Mouse (Mus musculus) hindbrain, embryonic 13.5 days (tissue): ENCODE measurements at regions not wholly inside any gene's neighbourhood (a gene's known extent, or its start where the extent isn't known, plus 50 kb on each side); places are given as distances from the start of the nearest gene placed in this dataset.

Source experiments
- ATAC-seq: fragments of 200-750 bp; cut with Nextera tagmentation; 2 replicates; pipeline ENCODE4 v1.8.0; 2017; ENCODE audit warnings: moderate TSS enrichment; ENCODE audit not compliant: low FRiP score
- H3K27ac ChIP-seq: fragments of 300-500 bp; sonication (generic); 2 replicates; pipeline ENCODE4 v1.5.1; 2015; ENCODE audit warnings: inconsistent platforms, mild to moderate bottlenecking, moderate library complexity
- H3K27me3 ChIP-seq: fragments of 300-500 bp; sonication (generic); 2 replicates; pipeline ENCODE4 v1.6.1; 2015; ENCODE audit warnings: mild to moderate bottlenecking, inconsistent platforms
- H3K36me3 ChIP-seq: fragments of 300-500 bp; sonication (generic); 2 replicates; pipeline ENCODE4 v1.6.1; 2015; ENCODE audit warnings: mild to moderate bottlenecking, inconsistent platforms
- H3K4me1 ChIP-seq: fragments of 300-500 bp; sonication (generic); replicated peaks from 2 replicates; pipeline ENCODE4 v1.6.1; 2015; ENCODE audit warnings: inconsistent platforms
- H3K4me2 ChIP-seq: fragments of 300-500 bp; sonication (generic); 2 replicates; pipeline ENCODE4 v1.6.1; 2015; ENCODE audit warnings: inconsistent platforms, mild to moderate bottlenecking, moderate library complexity
- H3K4me3 ChIP-seq: fragments of 300-500 bp; sonication (generic); 2 replicates; pipeline ENCODE4 v1.5.1; 2015; ENCODE audit warnings: mild to moderate bottlenecking, inconsistent platforms
- H3K9ac ChIP-seq: fragments of 300-500 bp; sonication (generic); 2 replicates; pipeline ENCODE4 v1.6.1; 2015; ENCODE audit warnings: mild to moderate bottlenecking, inconsistent platforms
- H3K9me3 ChIP-seq: fragments of 300-500 bp; sonication (generic); 2 replicates; pipeline ENCODE4 v1.6.1; 2016; ENCODE audit warnings: inconsistent platforms
- WGBS: fragments of 180-500 bp; shearing (Covaris S2); methylation state at CpG from one replicate; pipeline ENCODE4 v1.1.7; 2015; 5-methylcytosine and 5-hydroxymethylcytosine counted together

DNA sequence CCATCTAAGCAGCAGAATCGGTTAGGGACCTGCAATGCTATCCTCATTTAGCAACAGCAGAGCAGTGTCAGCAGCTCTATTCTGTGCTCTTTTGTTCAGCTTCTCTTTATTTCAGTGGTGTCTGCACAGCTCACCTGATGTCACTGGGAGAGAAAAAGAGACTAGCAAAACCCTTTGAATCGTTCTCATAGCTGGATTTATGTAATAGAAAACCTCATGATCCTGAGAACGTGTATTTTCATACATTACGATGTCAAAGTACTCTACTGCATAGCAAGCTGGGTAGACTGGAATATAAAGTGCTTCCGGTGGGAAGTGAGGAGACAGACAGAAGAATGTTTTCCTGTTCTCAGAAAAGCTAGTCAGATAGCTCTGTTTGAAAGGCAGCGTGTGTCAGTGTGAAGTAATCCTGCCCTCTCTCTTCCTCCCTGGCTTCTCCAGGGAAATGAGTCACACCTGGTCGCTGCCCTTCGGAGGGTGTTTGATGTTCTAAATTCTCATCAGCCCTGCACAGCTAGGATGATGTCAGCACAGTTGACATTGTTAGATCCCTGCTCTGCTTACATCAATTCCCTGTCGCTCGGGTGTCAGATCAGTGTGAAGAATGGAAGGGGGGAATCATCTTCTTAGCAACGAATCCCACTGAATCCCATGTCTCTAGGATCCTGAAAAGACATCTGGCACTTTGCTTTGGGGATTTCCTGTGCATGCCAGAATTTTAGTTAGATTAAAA is 129.6 kb upstream of the Zbtb20 start:
- 45% methylated on average over 11 of the region's 11 CpGs for WGBS
- Histone ChIP-seq H3K9ac (no peak overlapping the region), H3K36me3 (no peaks in the 10 kb centered on the region), H3K9me3 (no peaks in the 10 kb centered on the region), H3K4me2 (0 out of 2 replicates have a peak overlapping the region, but pooled peaks have one; percentile 9), H3K27me3 (no peaks in the 10 kb centered on the region), H3K27ac (peak overlapping the region; percentile 80), H3K4me1 (peaks cover 12% of the 10 kb centered on the region), H3K4me3 (no peak overlapping the region)
- peak; percentile 52; the same call in 1 of the 2 replicates for ATAC-seq

DNA sequence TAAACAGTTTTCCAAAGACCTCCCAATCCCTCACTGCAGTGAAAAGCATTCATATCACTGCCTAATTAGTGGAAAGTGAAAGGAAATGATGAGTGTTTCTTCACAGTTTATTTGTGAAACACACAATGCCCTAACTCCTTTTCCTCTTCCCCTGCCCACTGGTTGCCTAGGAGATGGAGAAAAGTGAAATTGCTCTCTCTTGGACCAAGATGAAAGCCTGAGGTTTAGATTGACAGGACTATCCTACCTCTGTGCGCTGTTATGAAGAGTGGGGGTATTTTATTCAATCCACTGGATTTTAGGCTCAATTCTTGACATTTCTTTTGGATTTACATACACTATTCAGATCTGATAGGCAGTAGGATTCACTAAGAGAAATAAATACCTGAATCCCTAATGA is 132.1 kb upstream of the Zbtb20 start:
- Histone ChIP-seq H3K4me1 (peaks cover 12% of the 10 kb centered on the region), H3K36me3 (no peaks in the 10 kb centered on the region), H3K9me3 (no peaks in the 10 kb centered on the region), H3K9ac (no peak overlapping the region), H3K27ac (no peak overlapping the region), H3K27me3 (no peaks in the 10 kb centered on the region), H3K4me2 (no peak overlapping the region), H3K4me3 (no peak overlapping the region)
- WGBS: 71% methylated on average over 1 of the region's 1 CpGs
- ATAC-seq: no peak

DNA sequence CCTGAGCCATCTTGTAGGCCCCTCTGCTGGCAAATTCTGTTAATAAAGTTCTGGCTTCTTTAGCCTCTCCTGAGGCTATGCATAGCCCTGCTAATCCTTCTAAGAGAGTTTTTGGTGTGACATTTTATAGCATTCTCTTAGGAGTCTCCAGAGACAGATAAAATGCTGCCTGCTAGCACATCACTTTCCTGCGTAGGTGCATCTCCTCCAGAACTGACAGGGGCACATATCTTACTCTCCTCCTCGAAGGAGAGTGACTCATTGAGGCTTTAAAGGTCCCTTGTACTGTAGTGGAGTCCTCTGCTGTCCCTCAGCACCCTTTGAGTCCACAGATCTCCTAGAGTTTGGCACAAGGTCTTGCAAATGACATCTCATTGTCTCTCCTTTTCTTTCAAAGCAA is 132.6 kb upstream of the Zbtb20 start:
- no peak overlapping the region for H3K4me3 ChIP-seq
- no peaks in the 10 kb centered on the region for H3K9me3 ChIP-seq
- 56% methylated on average over 2 of the region's 2 CpGs for WGBS
- no peak overlapping the region for H3K9ac ChIP-seq
- H3K27ac ChIP-seq: no peak overlapping the region
- H3K4me2 ChIP-seq: no peak overlapping the region
- no peaks in the 10 kb centered on the region for H3K27me3 ChIP-seq
- peaks cover 12% of the 10 kb centered on the region for H3K4me1 ChIP-seq
- no peaks in the 10 kb centered on the region for H3K36me3 ChIP-seq
- no peak for ATAC-seq

DNA sequence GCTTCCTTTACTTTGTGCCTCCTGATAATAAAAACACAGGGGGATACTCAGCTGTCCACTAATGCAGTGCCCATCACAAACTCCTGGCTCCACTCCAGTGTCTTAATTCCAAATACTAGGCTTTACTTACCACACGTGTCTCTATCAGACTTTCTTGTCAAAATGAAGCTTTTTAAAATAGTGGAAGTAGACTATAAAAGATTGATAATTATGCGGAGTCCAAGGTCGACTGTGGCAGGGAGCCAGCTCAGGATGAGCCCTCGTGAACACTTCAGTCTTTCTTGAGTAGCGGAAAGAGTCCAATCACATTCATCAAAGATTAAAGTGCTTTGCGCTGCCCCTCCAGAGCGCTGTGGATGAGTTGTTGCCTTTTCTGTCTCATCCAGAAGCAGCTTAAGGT is 147.9 kb upstream of the Zbtb20 start:
- 79% methylated on average over 7 of the region's 7 CpGs for WGBS
- no peak for ATAC-seq
- no peak overlapping the region for H3K9ac ChIP-seq
- H3K9me3 ChIP-seq: no peaks in the 10 kb centered on the region; the same call in 1 of the 2 replicates
- H3K4me2 ChIP-seq: no peak overlapping the region
- H3K27me3 ChIP-seq: no peaks in the 10 kb centered on the region
- no peak overlapping the region for H3K4me3 ChIP-seq
- no peak overlapping the region for H3K27ac ChIP-seq
- no peaks in the 10 kb centered on the region for H3K36me3 ChIP-seq
- H3K4me1 ChIP-seq: no peaks in the 10 kb centered on the region

DNA sequence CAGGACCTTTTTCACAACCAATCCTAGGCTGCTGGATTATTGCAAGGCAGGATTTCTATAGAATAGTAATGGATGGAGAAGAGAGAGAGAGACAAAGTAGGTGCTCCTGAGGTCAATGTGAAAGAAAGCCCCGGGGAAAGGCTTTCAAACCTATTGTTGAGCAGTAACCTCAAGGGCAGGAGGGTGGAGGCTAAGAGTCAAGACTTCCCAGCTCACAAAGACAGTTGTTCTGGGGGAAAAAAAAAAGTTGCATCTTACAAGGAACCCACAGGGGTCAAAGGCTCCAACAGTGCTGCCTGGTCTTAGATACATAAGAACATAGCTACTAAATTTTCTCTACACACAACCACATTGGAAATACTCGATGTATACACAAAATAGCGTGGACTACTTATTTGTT is 155.8 kb upstream of the Zbtb20 start:
- no peak overlapping the region for H3K4me3 ChIP-seq
- ATAC-seq: no peak
- H3K4me2 ChIP-seq: no peak overlapping the region
- H3K27ac ChIP-seq: no peak overlapping the region
- H3K9ac ChIP-seq: no peak overlapping the region
- H3K9me3 ChIP-seq: no peaks in the 10 kb centered on the region
- H3K27me3 ChIP-seq: no peaks in the 10 kb centered on the region
- H3K4me1 ChIP-seq: peaks cover 28% of the 10 kb centered on the region
- H3K36me3 ChIP-seq: no peaks in the 10 kb centered on the region
- 59% methylated on average over 3 of the region's 3 CpGs for WGBS

DNA sequence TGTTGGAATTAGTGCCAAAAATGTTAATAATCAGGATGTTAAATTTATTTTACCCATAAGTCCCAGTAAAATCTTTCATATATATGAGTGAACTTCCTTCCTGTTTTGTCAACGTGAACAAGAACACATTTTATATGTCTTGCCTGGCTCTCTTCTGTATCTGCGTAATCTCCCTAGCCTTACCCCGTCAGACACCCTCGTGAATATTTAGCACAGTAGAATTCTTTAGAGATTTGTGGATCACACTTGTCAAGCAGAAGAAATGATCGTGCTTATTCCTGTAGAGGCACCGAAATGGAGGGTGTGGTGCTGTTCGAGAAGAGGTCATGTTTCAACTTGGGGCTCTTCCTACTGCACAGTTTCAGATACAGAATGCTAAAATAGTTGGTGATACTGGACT is 157.2 kb upstream of the Zbtb20 start:
- Histone ChIP-seq H3K27ac (peak overlapping the region; percentile 77), H3K4me2 (no peak overlapping the region), H3K9ac (no peak overlapping the region), H3K27me3 (no peaks in the 10 kb centered on the region), H3K36me3 (no peaks in the 10 kb centered on the region), H3K4me1 (peaks cover 28% of the 10 kb centered on the region), H3K9me3 (no peaks in the 10 kb centered on the region), H3K4me3 (no peak overlapping the region)
- WGBS: 46% methylated on average over 7 of the region's 7 CpGs
- ATAC-seq: no peak

DNA sequence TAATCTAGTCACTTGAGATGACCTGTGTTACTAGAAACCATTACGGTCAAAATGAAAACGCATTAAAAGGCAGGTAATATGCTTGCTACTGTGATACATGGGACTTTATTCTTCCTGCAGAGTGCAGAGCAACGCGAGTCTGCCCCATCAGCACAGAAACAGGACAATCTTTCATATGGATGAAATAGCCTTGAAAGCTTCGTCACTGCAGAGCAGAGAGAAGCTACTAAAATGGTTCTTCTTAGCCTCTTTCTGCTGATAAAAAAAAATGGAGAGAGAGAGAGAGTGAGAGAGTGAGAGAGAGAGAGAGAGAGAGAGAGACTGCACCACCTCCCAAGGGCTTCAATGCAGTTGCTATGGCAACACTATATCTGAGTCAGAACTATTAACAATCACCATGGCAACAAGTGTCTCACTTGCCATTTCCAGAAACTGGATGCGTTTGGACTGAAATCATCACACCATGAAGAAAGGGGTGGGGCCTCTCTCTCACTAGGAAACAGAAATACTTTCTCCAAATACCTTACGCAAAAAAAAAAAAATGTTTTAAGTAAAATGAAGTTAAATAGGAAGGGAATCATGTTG is 157.8 kb upstream of the Zbtb20 start:
- Histone ChIP-seq H3K4me1 (peaks cover 28% of the 10 kb centered on the region), H3K4me3 (no peak overlapping the region), H3K36me3 (no peaks in the 10 kb centered on the region), H3K4me2 (peak overlapping the region; percentile 38), H3K9ac (no peak overlapping the region), H3K9me3 (no peaks in the 10 kb centered on the region), H3K27me3 (no peaks in the 10 kb centered on the region), H3K27ac (peak overlapping the region; percentile 94)
- peak; percentile 83 for ATAC-seq
- 17% methylated on average over 7 of the region's 7 CpGs for WGBS

DNA sequence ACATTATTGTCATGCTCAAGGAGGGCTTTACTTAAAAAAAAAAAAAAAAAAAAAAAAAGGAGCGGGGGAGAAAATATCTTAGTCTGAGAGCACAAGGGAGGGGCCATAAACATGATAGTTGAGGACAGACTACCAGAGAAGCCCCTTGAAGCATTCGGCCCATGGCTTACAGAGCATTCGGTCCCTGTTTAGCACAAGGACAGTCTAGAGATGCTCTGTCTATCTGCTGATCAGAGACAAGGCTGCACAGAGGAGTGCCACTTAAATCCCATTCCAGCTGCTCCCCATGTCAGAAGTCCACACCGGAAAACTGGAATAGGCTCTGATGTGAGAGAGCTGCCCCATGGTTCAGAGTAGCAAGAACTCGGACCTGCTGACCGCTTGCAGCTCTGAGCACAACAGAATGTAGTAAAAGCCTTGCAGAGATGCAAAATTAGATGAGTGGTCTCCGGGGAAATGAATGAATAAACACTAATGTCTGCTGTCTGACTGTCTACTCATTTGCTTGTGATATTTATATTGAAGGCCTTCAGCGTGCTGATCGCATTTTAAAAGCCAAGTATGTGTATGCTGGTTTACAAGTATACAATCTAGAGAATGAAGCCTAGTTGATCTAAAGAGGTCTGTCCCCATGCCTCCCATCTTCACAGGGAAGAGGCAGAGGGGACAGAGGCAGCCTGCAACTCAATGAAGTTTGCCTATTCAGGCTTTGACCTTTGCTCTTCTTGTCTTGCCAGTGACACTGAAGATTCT is 158.4 kb upstream of the Zbtb20 start:
- no peaks in the 10 kb centered on the region for H3K36me3 ChIP-seq
- H3K9ac ChIP-seq: no peak overlapping the region
- H3K4me1 ChIP-seq: peaks cover 28% of the 10 kb centered on the region
- no peaks in the 10 kb centered on the region for H3K27me3 ChIP-seq
- ATAC-seq: peak; percentile 69
- 32% methylated on average over 9 of the region's 9 CpGs for WGBS
- H3K27ac ChIP-seq: peak overlapping the region; percentile 94
- H3K4me2 ChIP-seq: peak overlapping the region; percentile 38
- H3K9me3 ChIP-seq: no peaks in the 10 kb centered on the region
- H3K4me3 ChIP-seq: no peak overlapping the region

DNA sequence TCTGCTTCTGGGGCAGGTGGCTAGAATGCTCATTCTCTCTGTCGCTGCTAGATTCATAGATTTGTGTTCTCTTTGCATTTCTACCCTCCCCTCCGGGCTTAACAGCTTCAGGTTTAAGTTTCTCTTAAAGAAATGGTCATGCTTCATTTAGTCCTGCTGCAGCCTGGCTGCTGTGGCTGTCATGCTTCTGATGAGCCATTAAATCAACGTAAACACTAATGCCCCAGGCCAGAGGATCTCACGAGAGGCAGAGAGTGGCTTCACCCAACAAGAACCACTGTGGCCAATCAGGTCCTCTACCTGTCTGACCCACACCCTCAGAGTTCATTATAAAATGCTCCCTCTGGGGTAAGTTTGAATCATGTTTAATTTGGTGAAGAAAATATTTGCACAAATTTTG is 173.0 kb upstream of the Zbtb20 start:
- Histone ChIP-seq H3K27ac (peak overlapping the region; percentile 10; the same call in 1 of the 2 replicates), H3K36me3 (no peaks in the 10 kb centered on the region), H3K27me3 (no peaks in the 10 kb centered on the region), H3K9ac (no peak overlapping the region), H3K9me3 (no peaks in the 10 kb centered on the region), H3K4me3 (no peak overlapping the region), H3K4me2 (no peak overlapping the region), H3K4me1 (peaks cover 4% of the 10 kb centered on the region; the same call in 1 of the 2 replicates)
- 27% methylated on average over 4 of the region's 4 CpGs for WGBS
- ATAC-seq: no peak

DNA sequence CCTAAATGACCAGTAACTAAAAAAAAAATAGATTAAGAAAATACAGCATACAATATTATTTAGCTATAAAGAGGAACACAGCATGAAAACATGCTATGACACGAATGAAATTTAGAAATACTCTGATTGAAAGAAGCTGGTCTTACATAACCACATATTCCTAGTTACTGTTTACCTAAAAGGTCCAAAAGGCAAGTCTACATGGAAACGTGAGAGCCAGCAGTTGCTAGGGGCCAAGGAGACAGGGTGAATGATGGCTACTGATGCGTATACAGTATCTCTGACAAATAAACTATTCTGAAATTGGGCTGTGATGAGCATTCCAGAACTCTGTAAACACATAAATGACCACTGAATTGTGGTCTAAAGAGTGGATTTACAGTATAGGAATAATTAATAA is 194.5 kb upstream of the Zbtb20 start:
- no peaks in the 10 kb centered on the region for H3K36me3 ChIP-seq
- H3K4me3 ChIP-seq: no peak overlapping the region
- 88% methylated on average over 3 of the region's 3 CpGs for WGBS
- no peak overlapping the region for H3K9ac ChIP-seq
- H3K4me2 ChIP-seq: no peak overlapping the region
- no peaks in the 10 kb centered on the region for H3K27me3 ChIP-seq
- no peak overlapping the region for H3K27ac ChIP-seq
- peaks cover 3% of the 10 kb centered on the region for H3K9me3 ChIP-seq
- H3K4me1 ChIP-seq: no peaks in the 10 kb centered on the region
- no peak for ATAC-seq

DNA sequence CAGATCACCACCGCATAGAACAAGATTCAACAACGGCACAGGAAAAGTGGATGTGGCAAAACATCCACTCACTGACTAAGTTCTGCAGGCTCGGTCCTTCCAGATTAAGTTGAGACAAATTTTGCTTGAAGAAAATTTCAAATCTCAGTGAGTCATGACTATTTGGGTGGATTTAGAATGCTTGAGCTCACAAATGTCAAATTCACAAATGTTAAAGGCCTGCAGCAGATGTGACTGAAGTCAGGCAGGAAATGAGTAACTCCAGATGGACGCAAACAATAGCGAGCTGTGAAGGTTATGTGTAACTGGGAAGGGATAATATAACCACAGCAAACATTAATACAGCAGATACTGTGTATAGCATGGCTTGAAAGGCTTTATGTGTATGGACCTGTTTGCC is 198.5 kb upstream of the Zbtb20 start:
- Histone ChIP-seq H3K4me1 (no peaks in the 10 kb centered on the region), H3K27ac (no peak overlapping the region)
- WGBS: 87% methylated on average over 5 of the region's 5 CpGs

DNA sequence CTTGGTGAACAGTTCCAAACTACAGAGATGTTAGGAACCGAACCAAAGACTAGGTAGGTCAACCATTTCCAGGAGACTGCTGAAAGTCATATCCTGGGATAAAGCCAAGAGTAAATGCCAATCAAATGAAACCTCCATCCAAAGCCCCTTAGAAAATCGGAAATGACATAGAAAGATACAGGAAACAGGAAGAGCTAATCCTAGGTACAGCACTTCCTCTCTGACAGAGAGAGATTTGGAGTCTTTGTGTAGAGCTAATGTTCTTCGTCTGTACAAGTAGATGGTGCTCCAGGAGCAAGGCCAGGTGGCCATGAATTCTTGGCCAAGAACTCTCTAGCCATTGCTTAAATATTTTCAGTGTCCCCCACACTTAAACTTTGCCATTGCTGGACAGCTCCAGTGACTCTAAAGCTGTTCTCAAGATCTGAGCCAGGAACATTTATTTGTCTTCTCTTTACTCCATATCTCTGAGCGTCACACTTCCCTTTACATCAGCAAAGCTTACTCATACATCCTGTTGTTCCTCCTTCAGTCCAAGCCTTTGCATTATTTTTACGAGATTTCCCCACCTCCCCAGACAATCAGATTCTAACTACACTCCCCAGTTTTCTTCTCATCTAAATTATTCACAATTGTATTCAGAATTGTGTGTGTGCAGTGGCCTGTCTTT is 199.1 kb upstream of the Zbtb20 start:
- Histone ChIP-seq H3K27ac (no peak overlapping the region), H3K9ac (no peak overlapping the region), H3K27me3 (no peaks in the 10 kb centered on the region), H3K4me2 (no peak overlapping the region), H3K9me3 (no peaks in the 10 kb centered on the region), H3K4me1 (no peaks in the 10 kb centered on the region), H3K4me3 (no peak overlapping the region), H3K36me3 (no peaks in the 10 kb centered on the region)
- no peak for ATAC-seq
- WGBS: 85% methylated on average over 5 of the region's 5 CpGs

More for the DNA sequence above, 198.5 kb upstream of the Zbtb20 start:
- Histone ChIP-seq H3K4me3 (no peak overlapping the region), H3K27me3 (no peaks in the 10 kb centered on the region), H3K4me2 (no peak overlapping the region), H3K36me3 (no peaks in the 10 kb centered on the region), H3K9ac (no peak overlapping the region), H3K9me3 (no peaks in the 10 kb centered on the region)
- ATAC-seq: no peak
